Mouse (Mus musculus): Measurements from ENCODE around the gene Eps8l2. TPM values are rescaled to one million over a fixed set of nuclear protein-coding genes. Genes with fewer than 3 reads are reported as not detected.

The Eps8l2 gene
- 67.6 and 73.1 TPM in 2 replicates for polyA plus RNA-seq (2015; fragmentation: Nextera tagmentation; extraction: Ambion mirVana)

GRCm38 (mm10) chr7:141338576-141339131 lies at the start of gene Eps8l2:
Gene Eps8l2 (plus strand): TSS chr7:141338880.
- H3K9ac ChIP-seq (replicated peaks; ENCODE audit: low read depth): peak within 1 kb of the TSS; percentile 60
- H3K36me3 ChIP-seq (ENCODE audit: insufficient read depth, low read length): 0 out of 2 replicates have a peak, but pooled peaks cover 7% of the 10 kb centered on the region
- H3K4me1 ChIP-seq (ENCODE audit: insufficient read depth, low read depth, low read length): peaks cover 10% of the 10 kb centered on the region
- no peaks in the 10 kb centered on the region for H3K27me3 ChIP-seq (replicated peaks; ENCODE audit: insufficient read depth, low read length)
- peak within 1 kb of the TSS; percentile 90 for H3K27ac ChIP-seq (ENCODE audit: low read length)
- peak; percentile 90 for DNase-seq (ENCODE audit: low spot score)
- peak within 1 kb of the TSS; percentile 58 for H3K4me2 ChIP-seq (replicated peaks; ENCODE audit: low read depth, low read length)
- TF ChIP-seq CTCF (IDR thresholded peaks at IDR 0.05) (peak; percentile 50), EP300 (IDR thresholded peaks at IDR 0.05) (no peak)
- peak within 1 kb of the TSS; percentile 42 for H3K4me3 ChIP-seq (ENCODE audit: low read depth, low read length)
- peak; percentile 86 for ATAC-seq
- H3K9me3 ChIP-seq (ENCODE audit: low read length): no peaks in the 10 kb centered on the region
- WGBS: 4% methylated on average over 22 of the region's 23 CpGs

GRCm38 (mm10) chr7:141291921-141292582 lies 46.6 kb upstream of the Eps8l2 start, which contains the start of gene Drd4:
Gene Drd4 (plus strand): TSS chr7:141292006.
- DNase-seq (ENCODE audit: low spot score) (peak; percentile 43), ATAC-seq (peak; percentile 53)
- Histone ChIP-seq H3K9ac (replicated peaks; ENCODE audit: low read depth) (peak within 1 kb of the TSS; percentile 32), H3K27me3 (replicated peaks; ENCODE audit: insufficient read depth, low read length) (peaks cover 45% of the 10 kb centered on the region), H3K36me3 (ENCODE audit: insufficient read depth, low read length) (no peaks in the 10 kb centered on the region), H3K4me3 (ENCODE audit: low read depth, low read length) (peak within 1 kb of the TSS; percentile 34), H3K27ac (ENCODE audit: low read length) (no peak within 1 kb of the TSS), H3K9me3 (ENCODE audit: low read length) (no peaks in the 10 kb centered on the region), H3K4me2 (replicated peaks; ENCODE audit: low read depth, low read length) (peak within 1 kb of the TSS; percentile 58), H3K4me1 (ENCODE audit: insufficient read depth, low read depth, low read length) (peaks cover 9% of the 10 kb centered on the region; the same call in 1 of the 2 replicates)
- WGBS: 4% methylated on average over 39 of the region's 46 CpGs
- TF ChIP-seq CTCF (IDR thresholded peaks at IDR 0.05) (no peak), EP300 (IDR thresholded peaks at IDR 0.05) (no peak)

GRCm38 (mm10) chr7:141292583-141293388 lies 45.9 kb upstream of the Eps8l2 start:
- Histone ChIP-seq H3K4me3 (ENCODE audit: low read depth, low read length) (no peak overlapping the region), H3K27me3 (replicated peaks; ENCODE audit: insufficient read depth, low read length) (peaks cover 45% of the 10 kb centered on the region), H3K9me3 (ENCODE audit: low read length) (no peaks in the 10 kb centered on the region), H3K4me1 (ENCODE audit: insufficient read depth, low read depth, low read length) (peaks cover 9% of the 10 kb centered on the region; the same call in 1 of the 2 replicates), H3K4me2 (replicated peaks; ENCODE audit: low read depth, low read length) (no peak overlapping the region), H3K36me3 (ENCODE audit: insufficient read depth, low read length) (no peaks in the 10 kb centered on the region), H3K27ac (ENCODE audit: low read length) (no peak overlapping the region), H3K9ac (replicated peaks; ENCODE audit: low read depth) (no peak overlapping the region)
- WGBS: 51% methylated on average over 15 of the region's 15 CpGs
- TF ChIP-seq CTCF (IDR thresholded peaks at IDR 0.05) (no peak), EP300 (IDR thresholded peaks at IDR 0.05) (no peak)
- ATAC-seq (no peak), DNase-seq (ENCODE audit: low spot score) (no peak)

GRCm38 (mm10) chr7:141293852-141294471 lies 44.7 kb upstream of the Eps8l2 start:
- Histone ChIP-seq H3K9ac (replicated peaks; ENCODE audit: low read depth) (no peak overlapping the region), H3K4me3 (ENCODE audit: low read depth, low read length) (peak overlapping the region; percentile 15; the same call in 1 of the 2 replicates), H3K27me3 (replicated peaks; ENCODE audit: insufficient read depth, low read length) (peaks cover 45% of the 10 kb centered on the region), H3K36me3 (ENCODE audit: insufficient read depth, low read length) (no peaks in the 10 kb centered on the region), H3K4me1 (ENCODE audit: insufficient read depth, low read depth, low read length) (peaks cover 9% of the 10 kb centered on the region; the same call in 1 of the 2 replicates), H3K4me2 (replicated peaks; ENCODE audit: low read depth, low read length) (peak overlapping the region; percentile 54), H3K9me3 (ENCODE audit: low read length) (no peaks in the 10 kb centered on the region), H3K27ac (ENCODE audit: low read length) (no peak overlapping the region)
- DNase-seq (ENCODE audit: low spot score): peak; percentile 51
- peak; percentile 58 for ATAC-seq
- TF ChIP-seq CTCF (IDR thresholded peaks at IDR 0.05) (peak; percentile 33; the same call in 1 of the 2 replicates), EP300 (IDR thresholded peaks at IDR 0.05) (no peak)
- 2% methylated on average over 45 of the region's 53 CpGs for WGBS

- Histone ChIP-seq H3K4me2 (replicated peaks; ENCODE audit: low read depth, low read length) (peak overlapping the region; percentile 54; the same call in 1 of the 2 replicates), H3K9ac (replicated peaks; ENCODE audit: low read depth) (no peak overlapping the region), H3K9me3 (ENCODE audit: low read length) (no peaks in the 10 kb centered on the region), H3K4me3 (ENCODE audit: low read depth, low read length) (peak overlapping the region; percentile 15; the same call in 1 of the 2 replicates), H3K27me3 (replicated peaks; ENCODE audit: insufficient read depth, low read length) (peaks cover 45% of the 10 kb centered on the region), H3K36me3 (ENCODE audit: insufficient read depth, low read length) (no peaks in the 10 kb centered on the region), H3K27ac (ENCODE audit: low read length) (no peak overlapping the region), H3K4me1 (ENCODE audit: insufficient read depth, low read depth, low read length) (peaks cover 9% of the 10 kb centered on the region; the same call in 1 of the 2 replicates)
- ATAC-seq (peak; percentile 47), DNase-seq (ENCODE audit: low spot score) (no peak)
- 3% methylated on average over 21 of the region's 22 CpGs for WGBS
- TF ChIP-seq EP300 (IDR thresholded peaks at IDR 0.05) (no peak), CTCF (IDR thresholded peaks at IDR 0.05) (no peak)
Observed at GRCm38 (mm10) chr7:141294479-141294878, 44.2 kb upstream of the Eps8l2 start.
